In the genomic region with DNA sequence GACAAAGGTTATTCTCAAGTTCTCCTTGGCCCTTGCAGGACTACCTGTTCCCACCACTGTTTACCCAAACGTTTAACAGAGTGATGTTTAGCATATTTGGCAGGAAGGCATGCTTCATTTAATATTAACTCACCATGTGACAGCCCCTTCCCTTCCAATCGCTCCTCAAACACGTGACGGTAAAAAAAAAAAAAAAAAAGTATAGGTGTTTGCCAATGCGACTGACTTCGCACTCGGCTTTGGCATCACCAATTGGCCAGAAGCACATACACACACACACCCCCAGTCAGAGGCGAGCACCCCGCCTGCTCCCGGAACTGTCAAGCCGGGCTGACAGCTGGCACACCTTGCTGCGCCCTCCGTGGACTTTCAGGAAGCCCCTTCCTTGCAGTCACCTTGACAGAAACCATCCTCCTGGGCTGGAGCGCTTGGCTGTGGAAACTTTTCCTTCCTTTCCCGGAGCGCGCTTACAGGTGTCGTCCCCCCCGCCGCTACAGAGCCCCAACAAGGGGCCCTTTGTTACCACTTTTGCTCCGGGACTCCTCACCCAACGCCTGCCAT, we compare ENCODE assay signal across 9 mouse cellular contexts. TPM values are rescaled to one million over a fixed set of nuclear protein-coding genes. Genes with fewer than 3 reads are reported as not detected.
DNase-seq lines count a peak whose midpoint lies in the region; ATAC-seq and TF ChIP-seq lines count a peak whose summit lies in the region.
"Had no signal": no experiment of that assay in that cellular context is flagged by ENCODE, and none has a peak within 500 bp of the region (broad histone marks: within the 10 kb centered on the region; RNA-seq: fewer than 3 reads in every experiment).

No protein-coding gene starts in this region.

- H3K79me2 ChIP-seq in heart, adult 2 months (replicated peaks; ENCODE audit: control insufficient read depth, insufficient read depth, low read length) = peaks cover 5% of the 10 kb centered on the region; the same call in 1 of the 2 replicates

- H3K4me3 ChIP-seq in heart, adult 2 months = peak overlapping the region; percentile 73
- H3K4me3 ChIP-seq in lung, embryonic 15.5 days = peak overlapping the region; percentile 81
- H3K4me3 ChIP-seq in neural tube, embryonic 15.5 days (replicated peaks) = peak overlapping the region; percentile 68

- peak overlapping the region; percentile 93 for H3K4me2 ChIP-seq in lung, embryonic 15.5 days
- peak overlapping the region; percentile 95 for H3K4me2 ChIP-seq in neural tube, embryonic 15.5 days

- 0 out of 2 replicates have a peak, but pooled peaks have one; percentile 29 for TF ChIP-seq EP300 in heart, adult 2 months (IDR thresholded peaks at IDR 0.05; ENCODE audit: insufficient read depth, low read depth, low read length)

- intact Hi-C loops in heart, adult 2 months (cut with DNase I) = loop anchor here (2.0 to 5.0 kb wide), 2 partner anchors 55 to 93 kb away; no protein-coding TSS in a partner anchor

- peaks cover 13% of the 10 kb centered on the region for H3K36me3 ChIP-seq in heart, adult 2 months (ENCODE audit: control insufficient read depth, insufficient read depth, low read length)
- H3K36me3 ChIP-seq in lung, embryonic 15.5 days = no peaks in the 10 kb centered on the region
- no peaks in the 10 kb centered on the region for H3K36me3 ChIP-seq in neural tube, embryonic 15.5 days

- no peaks in the 10 kb centered on the region for H3K27me3 ChIP-seq in heart, adult 2 months (ENCODE audit: control insufficient read depth, insufficient read depth, low read length)
- peaks cover 5% of the 10 kb centered on the region; the same call in 1 of the 2 replicates for H3K27me3 ChIP-seq in lung, embryonic 15.5 days
- H3K27me3 ChIP-seq in neural tube, embryonic 15.5 days (replicated peaks) = peaks cover 16% of the 10 kb centered on the region; the same call in 1 of the 2 replicates

- H3K9me3 ChIP-seq in lung, embryonic 15.5 days = no peaks in the 10 kb centered on the region
- H3K9me3 ChIP-seq in neural tube, embryonic 15.5 days (replicated peaks) = no peaks in the 10 kb centered on the region

- DNase-seq in embryo, embryonic 10.5 days (ENCODE audit: low spot score) = peak; percentile 34
- no peak for DNase-seq in embryo, embryonic 10 days (ENCODE audit: low spot score)
- DNase-seq in adrenal gland, postnatal 25 days = peak; percentile 58
- DNase-seq in heart, adult 2 months = peak in 1 of 2 experiments; percentile 74
- peak; percentile 83 for DNase-seq in kidney, adult 18-20 months
- no peak for DNase-seq in frontal cortex, postnatal 14 days (ENCODE audit: low spot score in 2 of 2)

- peak; percentile 54; the same call in 1 of the 2 replicates for TF ChIP-seq POLR2A in heart, adult 2 months (IDR thresholded peaks at IDR 0.05; ENCODE audit: insufficient read depth, low read depth, low read length)

- H3K4me1 ChIP-seq in heart, adult 2 months (ENCODE audit: control insufficient read depth, insufficient read depth, low read length) = peaks cover 8% of the 10 kb centered on the region
- peaks cover 9% of the 10 kb centered on the region; the same call in 1 of the 2 replicates for H3K4me1 ChIP-seq in lung, embryonic 15.5 days
- H3K4me1 ChIP-seq in neural tube, embryonic 15.5 days = peaks cover 22% of the 10 kb centered on the region

- 1% methylated on average over 22 of the region's 22 CpGs for WGBS in heart, adult 2 months
- under 1% methylated on average over 22 of the region's 22 CpGs for WGBS in lung, embryonic 15.5 days
- whole genome bisulfite sequencing in neural tube, embryonic 15.5 days = 2% methylated on average over 22 of the region's 22 CpGs

- H3K27ac ChIP-seq in heart, adult 2 months = peak overlapping the region; percentile 95
- peak overlapping the region; percentile 96 for H3K27ac ChIP-seq in lung, embryonic 15.5 days
- H3K27ac ChIP-seq in neural tube, embryonic 15.5 days (replicated peaks) = peak overlapping the region; percentile 74; the same call in 1 of the 2 replicates

- peak; percentile 6; the same call in 1 of the 2 replicates for ATAC-seq in lung, embryonic 15.5 days (ENCODE audit: borderline replicate concordance, extremely low read depth, low FRiP score, low TSS enrichment)
- ATAC-seq in neural tube, embryonic 15.5 days (ENCODE audit: low FRiP score) = peak; percentile 25

- peak overlapping the region; percentile 94 for H3K9ac ChIP-seq in heart, adult 2 months (ENCODE audit: low read depth, low read length)
- peak overlapping the region; percentile 83 for H3K9ac ChIP-seq in lung, embryonic 15.5 days
- peak overlapping the region; percentile 61 for H3K9ac ChIP-seq in neural tube, embryonic 15.5 days (replicated peaks)

- no peak for TF ChIP-seq CTCF in heart, adult 2 months (IDR thresholded peaks at IDR 0.05)

RNA-seq across cellular contexts. Expression of gene Cobll1, which starts 1.5 kb away (rescaled TPM):
- 274 and 367 TPM in 2 replicates for total RNA-seq in adrenal gland, postnatal 25 days (2021)
- 10 to 100 TPM; 53.3 to 76.8 TPM for total RNA-seq in heart, adult 2 months (2021)
- 19.3 and 35.1 TPM in 2 replicates for polyA plus RNA-seq in heart, adult 2 months (2012; rRNA removed)
- 7.8 and 9.2 TPM in 2 replicates for polyA plus RNA-seq in lung, embryonic 15.5 days (2015; fragmentation: Nextera tagmentation; extraction: Ambion mirVana)
- 2.5 and 5.7 TPM in 2 replicates for polyA plus RNA-seq in neural tube, embryonic 15.5 days (2015; fragmentation: Nextera tagmentation; extraction: Ambion mirVana)
- total RNA-seq: MEL had no signal

Comparison
In these comparisons a context has a peak if more than half of its experiments do, and no peak if none do; other contexts are left out.
1. DNase-seq: peak in embryo, embryonic 10.5 days (single experiment), adrenal gland, postnatal 25 days (single experiment) and kidney, adult 18-20 months (single experiment); none in embryo, embryonic 10 days (single experiment) and frontal cortex, postnatal 14 days (0 of 2).
2. Peak in every context shown above with its lines, with median percentiles within 50 percentile points of each other: H3K27ac ChIP-seq, H3K4me3 ChIP-seq and H3K9ac ChIP-seq.